Mouse (Mus musculus) midbrain, embryonic 11.5 days (tissue): ENCODE measurements around the gene Ank. TPM values are rescaled to one million over a fixed set of nuclear protein-coding genes. Genes with fewer than 3 reads are reported as not detected.

ENCODE experiments used
- ATAC-seq: fragments of 200-750 bp; cut with Nextera tagmentation; 2 replicates; pipeline ENCODE4 v1.8.0; 2017; ENCODE audit warnings: moderate TSS enrichment, moderate library complexity; ENCODE audit not compliant: low FRiP score
- DNase-seq: peaks from one replicate; pipeline ENCODE4 v3.0.0; 2015; ENCODE audit warnings: low spot score; ENCODE audit errors: missing footprints
- H3K27ac ChIP-seq: fragments of 300-500 bp; sonication (generic); 2 replicates; pipeline ENCODE4 v1.5.1; 2014; ENCODE audit warnings: low read depth, low read length
- H3K27me3 ChIP-seq: fragments of 300-500 bp; sonication (generic); 2 replicates; pipeline ENCODE4 v1.6.1; 2014; ENCODE audit warnings: mild to moderate bottlenecking, low read length, moderate library complexity, mixed read lengths; ENCODE audit not compliant: control insufficient read depth, insufficient read depth
- H3K36me3 ChIP-seq: fragments of 300-500 bp; sonication (generic); 2 replicates; pipeline ENCODE4 v1.6.1; 2014; ENCODE audit warnings: mild to moderate bottlenecking, low read length, moderate library complexity, mixed read lengths; ENCODE audit not compliant: control insufficient read depth, insufficient read depth
- H3K4me1 ChIP-seq: fragments of 300-500 bp; sonication (generic); 2 replicates; pipeline ENCODE4 v1.6.1; 2014; ENCODE audit warnings: low read length; ENCODE audit not compliant: control insufficient read depth, insufficient read depth
- H3K4me2 ChIP-seq: fragments of 300-500 bp; sonication (generic); 2 replicates; pipeline ENCODE4 v1.6.1; 2014; ENCODE audit warnings: mild to moderate bottlenecking, moderate library complexity
- H3K4me3 ChIP-seq: fragments of 300-500 bp; sonication (generic); 2 replicates; pipeline ENCODE4 v1.5.1; 2014; ENCODE audit warnings: low read depth, low read length
- H3K9ac ChIP-seq: fragments of 300-500 bp; sonication (generic); 2 replicates; pipeline ENCODE4 v1.6.1; 2014; ENCODE audit warnings: low read length
- H3K9me3 ChIP-seq: fragments of 300-500 bp; sonication (generic); 2 replicates; pipeline ENCODE4 v1.6.1; 2016; ENCODE audit warnings: low read length; ENCODE audit not compliant: control insufficient read depth
- WGBS: fragments of 180-500 bp; shearing (Covaris S2); extraction: QIAGEN DNeasy Blood & Tissue Kit; methylation state at CpG from one replicate; pipeline ENCODE4 v1.1.7; 2014; 5-methylcytosine and 5-hydroxymethylcytosine counted together
- polyA plus RNA-seq: library from polyadenylated mRNA; unstranded; fragments of >200 nt; fragmentation: Nextera tagmentation; extraction: Ambion mirVana; gene quantifications from 2 replicates; pipeline ENCODE4 v1.2.1, GENCODE M21; 2014

Gene Ank
- polyA plus RNA-seq, 1 experiment from 2014 or later = 8.6 TPM

DNA sequence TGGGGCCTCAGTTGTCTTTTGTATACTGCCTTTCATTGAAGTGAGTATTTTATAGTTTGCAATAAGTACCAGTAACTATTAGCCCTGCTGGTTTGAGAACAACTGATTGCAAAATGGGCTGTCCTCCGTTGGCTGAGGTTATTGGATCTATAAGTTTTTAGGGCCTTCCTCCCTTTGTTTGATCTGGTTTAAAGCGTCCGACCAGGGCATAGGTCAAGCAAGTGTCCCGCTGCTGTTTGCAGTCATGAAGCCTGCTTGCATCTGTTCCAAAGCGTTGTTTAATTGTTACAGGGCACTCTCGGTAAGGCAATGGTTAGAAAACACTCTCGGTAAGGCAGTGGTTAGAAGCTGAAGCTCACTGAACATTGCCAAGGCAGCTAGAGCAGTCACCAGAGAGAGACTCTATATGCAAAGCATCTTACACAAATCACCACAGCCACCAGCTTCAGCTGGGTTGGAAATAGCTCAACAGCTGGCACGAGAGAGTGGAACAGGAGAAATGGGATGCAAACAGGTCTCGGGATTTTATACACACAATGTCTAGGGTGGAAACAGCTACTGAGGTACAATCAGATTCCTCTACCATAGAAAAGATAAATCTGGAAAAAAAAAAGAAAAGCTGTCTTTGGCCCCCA lies 84.0 kb downstream of the Ank start:
- ATAC-seq = no peak
- Histone ChIP-seq H3K9ac (no peak overlapping the region), H3K4me1 (no peaks in the 10 kb centered on the region; the same call in 1 of the 2 replicates), H3K4me3 (no peak overlapping the region), H3K27me3 (no peaks in the 10 kb centered on the region), H3K4me2 (no peak overlapping the region), H3K27ac (no peak overlapping the region), H3K36me3 (no peaks in the 10 kb centered on the region), H3K9me3 (no peaks in the 10 kb centered on the region)
- DNase-seq = no peak
- WGBS = 56% methylated on average over 9 of the region's 9 CpGs

DNA sequence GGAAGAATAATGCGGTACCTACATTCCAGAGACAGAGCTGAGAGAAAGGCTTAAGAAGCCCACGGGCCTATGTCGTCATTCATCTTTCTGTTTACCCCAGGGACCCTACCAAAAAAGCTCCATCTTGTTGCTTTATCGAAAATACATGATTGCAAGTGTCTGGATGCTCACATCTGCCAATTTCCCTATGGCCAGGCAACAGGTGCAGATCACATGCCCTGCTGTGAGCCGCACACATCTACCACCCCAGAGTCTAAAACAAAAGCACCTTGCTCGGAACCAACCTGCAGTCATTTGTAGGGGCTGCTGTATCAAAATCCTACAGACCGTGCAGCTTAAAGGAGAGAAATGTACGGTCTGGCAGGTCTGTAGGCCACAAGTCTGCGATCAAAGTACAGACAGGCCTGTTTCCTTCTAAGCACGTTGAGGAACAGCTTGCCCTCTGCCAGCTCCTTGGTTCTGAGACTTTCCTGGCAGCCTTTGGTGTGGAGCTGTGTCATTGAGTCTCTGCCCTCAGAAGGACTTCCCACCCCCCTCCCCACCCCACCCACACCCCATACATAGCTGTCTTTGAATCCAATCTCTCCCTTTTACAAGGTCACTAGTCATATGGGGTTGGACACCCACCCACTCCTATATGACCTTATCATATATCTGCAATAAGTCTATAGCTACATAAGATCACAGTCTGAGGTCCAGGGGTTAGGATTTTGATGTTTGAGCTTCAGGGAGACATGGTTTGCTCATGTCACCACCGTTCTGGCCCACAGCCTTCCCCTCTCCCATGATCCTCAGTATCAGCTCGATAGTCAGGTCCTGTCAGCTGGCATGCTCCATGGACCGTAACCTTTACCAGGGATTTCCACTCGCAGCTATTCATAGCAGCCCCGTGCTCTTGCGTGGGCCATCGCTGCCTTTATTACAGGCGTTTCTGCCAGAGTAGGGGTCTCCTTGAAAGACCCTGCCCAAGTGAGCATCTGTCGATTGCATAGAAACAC lies 84.9 kb downstream of the Ank start:
- DNase-seq (no peak), ATAC-seq (no peak)
- Histone ChIP-seq H3K4me3 (no peak overlapping the region), H3K4me1 (no peaks in the 10 kb centered on the region; the same call in 1 of the 2 replicates), H3K4me2 (no peak overlapping the region), H3K9me3 (no peaks in the 10 kb centered on the region), H3K36me3 (no peaks in the 10 kb centered on the region), H3K27me3 (no peaks in the 10 kb centered on the region), H3K9ac (no peak overlapping the region), H3K27ac (no peak overlapping the region)
- 87% methylated on average over 19 of the region's 19 CpGs for WGBS

GRCm38 (mm10) chr15:27552129-27552700 lies 85.7 kb downstream of the Ank start:
- H3K4me1 ChIP-seq = no peaks in the 10 kb centered on the region; the same call in 1 of the 2 replicates
- no peaks in the 10 kb centered on the region for H3K36me3 ChIP-seq
- DNase-seq (no peak), ATAC-seq (no peak)
- no peaks in the 10 kb centered on the region for H3K9me3 ChIP-seq
- WGBS = 88% methylated on average over 10 of the region's 10 CpGs
- no peaks in the 10 kb centered on the region for H3K27me3 ChIP-seq
- H3K9ac ChIP-seq = no peak overlapping the region
- H3K4me2 ChIP-seq = no peak overlapping the region
- no peak overlapping the region for H3K27ac ChIP-seq
- no peak overlapping the region for H3K4me3 ChIP-seq

DNA sequence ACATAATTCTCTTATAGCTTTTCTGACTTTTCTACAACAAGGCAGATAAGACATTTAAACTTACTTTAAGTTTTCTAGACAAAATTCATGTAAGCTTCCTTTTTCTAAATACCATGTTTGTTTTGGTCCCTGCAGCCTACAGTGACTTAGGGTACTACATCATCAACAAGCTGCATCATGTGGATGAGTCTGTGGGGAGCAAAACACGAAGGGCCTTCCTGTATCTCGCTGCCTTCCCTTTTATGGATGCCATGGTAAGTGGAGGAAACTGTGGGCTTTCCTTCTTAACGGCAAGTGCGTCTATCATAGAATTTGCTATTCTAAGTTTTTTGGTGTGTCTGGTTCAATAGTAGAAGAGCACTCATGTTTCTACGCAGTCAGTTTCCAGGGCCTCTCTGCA lies 87.1 kb downstream of the Ank start:
- H3K4me1 ChIP-seq = no peaks in the 10 kb centered on the region; the same call in 1 of the 2 replicates
- DNase-seq (no peak), ATAC-seq (no peak)
- no peak overlapping the region for H3K4me3 ChIP-seq
- no peaks in the 10 kb centered on the region for H3K9me3 ChIP-seq
- no peak overlapping the region for H3K9ac ChIP-seq
- no peaks in the 10 kb centered on the region for H3K36me3 ChIP-seq
- WGBS = 91% methylated on average over 5 of the region's 5 CpGs
- no peak overlapping the region for H3K4me2 ChIP-seq
- H3K27me3 ChIP-seq = no peaks in the 10 kb centered on the region
- no peak overlapping the region for H3K27ac ChIP-seq

- no peaks in the 10 kb centered on the region for H3K4me1 ChIP-seq
- H3K4me3 ChIP-seq = no peak overlapping the region
- 68% methylated on average over 16 of the region's 16 CpGs for WGBS
- no peak overlapping the region for H3K4me2 ChIP-seq
- ATAC-seq (no peak), DNase-seq (no peak)
- no peaks in the 10 kb centered on the region for H3K9me3 ChIP-seq
- no peaks in the 10 kb centered on the region for H3K36me3 ChIP-seq
- no peaks in the 10 kb centered on the region for H3K27me3 ChIP-seq
- H3K27ac ChIP-seq = no peak overlapping the region
- no peak overlapping the region for H3K9ac ChIP-seq
Observed at GRCm38 (mm10) chr15:27558456-27559147, 92.1 kb downstream of the Ank start.

- Histone ChIP-seq H3K27me3 (no peaks in the 10 kb centered on the region), H3K9ac (no peak overlapping the region), H3K4me2 (no peak overlapping the region), H3K4me1 (no peaks in the 10 kb centered on the region), H3K27ac (no peak overlapping the region), H3K4me3 (no peak overlapping the region), H3K9me3 (no peaks in the 10 kb centered on the region), H3K36me3 (no peaks in the 10 kb centered on the region)
- WGBS = 88% methylated on average over 11 of the region's 11 CpGs
- DNase-seq = no peak
- no peak for ATAC-seq
Observed at GRCm38 (mm10) chr15:27560315-27560714, 93.8 kb downstream of the Ank start.

GRCm38 (mm10) chr15:27564106-27565100 lies 97.9 kb downstream of the Ank start:
- H3K36me3 ChIP-seq = no peaks in the 10 kb centered on the region
- no peak overlapping the region for H3K27ac ChIP-seq
- ATAC-seq (peak; percentile 33; the same call in 1 of the 2 replicates), DNase-seq (no peak)
- no peak overlapping the region for H3K4me3 ChIP-seq
- H3K27me3 ChIP-seq = no peaks in the 10 kb centered on the region
- H3K9me3 ChIP-seq = no peaks in the 10 kb centered on the region
- 89% methylated on average over 14 of the region's 14 CpGs for WGBS
- no peaks in the 10 kb centered on the region for H3K4me1 ChIP-seq
- no peak overlapping the region for H3K4me2 ChIP-seq
- H3K9ac ChIP-seq = no peak overlapping the region

- ATAC-seq (no peak), DNase-seq (no peak)
- no peak overlapping the region for H3K27ac ChIP-seq
- H3K4me2 ChIP-seq = no peak overlapping the region
- H3K36me3 ChIP-seq = no peaks in the 10 kb centered on the region
- 95% methylated on average over 10 of the region's 10 CpGs for WGBS
- no peak overlapping the region for H3K9ac ChIP-seq
- H3K27me3 ChIP-seq = no peaks in the 10 kb centered on the region
- H3K4me1 ChIP-seq = no peaks in the 10 kb centered on the region
- no peak overlapping the region for H3K4me3 ChIP-seq
- H3K9me3 ChIP-seq = no peaks in the 10 kb centered on the region
Observed at GRCm38 (mm10) chr15:27565626-27566185, 99.2 kb downstream of the Ank start.
